Mouse (Mus musculus): Measurements from ENCODE around the gene Esrrg.

Esrrg gene

DNA sequence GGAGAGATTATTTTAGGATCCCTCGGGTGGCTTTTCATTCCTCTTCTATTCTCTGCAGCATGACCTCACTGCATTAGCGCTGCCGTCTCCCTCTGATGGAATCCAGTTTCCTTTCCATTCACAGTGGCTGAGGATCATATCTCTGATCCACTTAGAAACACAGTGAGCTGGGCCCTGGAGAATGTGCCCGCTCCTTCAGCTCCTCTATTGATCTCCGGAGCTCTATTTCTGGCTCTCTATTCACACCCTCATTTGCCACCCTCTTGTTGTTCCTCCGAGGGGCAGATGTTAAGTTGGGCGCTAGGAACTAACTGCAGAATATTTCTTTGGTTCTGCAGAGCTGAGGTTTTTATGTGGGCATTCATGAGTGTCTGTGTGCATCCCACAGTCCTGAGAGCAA is 228.3 kb downstream of the Esrrg start:
- no peak for DNase-seq

- DNase-seq: no peak
Measured at GRCm38 (mm10) chr1:187841629-187842028, 233.0 kb downstream of the Esrrg start.

- DNase-seq: no peak
Measured at GRCm38 (mm10) chr1:187842702-187843101, 234.1 kb downstream of the Esrrg start.

GRCm38 (mm10) chr1:187854148-187854547 is 245.6 kb downstream of the Esrrg start:
- DNase-seq: no peak

- DNase-seq: no peak
Measured at GRCm38 (mm10) chr1:187862339-187862738, 253.7 kb downstream of the Esrrg start.

- DNase-seq: no peak
Measured at GRCm38 (mm10) chr1:187868427-187868826, 259.8 kb downstream of the Esrrg start.

DNA sequence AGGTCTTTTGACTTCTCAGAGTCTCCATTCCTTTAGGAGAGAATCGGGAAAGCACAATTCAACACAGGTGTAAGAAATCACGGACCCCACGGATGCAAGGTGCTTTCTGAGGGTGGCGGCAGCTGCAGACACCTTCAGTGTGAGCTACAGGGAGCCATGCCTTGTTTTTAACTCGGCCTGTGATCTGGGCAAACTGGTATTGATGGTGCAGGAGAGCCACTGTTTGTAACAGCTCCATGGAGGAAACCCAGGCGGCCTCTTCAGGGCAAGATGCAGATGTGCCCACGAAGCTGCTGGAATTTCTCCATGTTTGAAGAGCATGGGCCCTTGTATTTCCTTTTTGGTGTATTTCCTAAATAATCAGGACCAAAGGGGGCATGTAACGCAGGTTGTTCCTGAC is 263.6 kb downstream of the Esrrg start:
- no peak for DNase-seq

- no peak for DNase-seq
Measured at GRCm38 (mm10) chr1:187872744-187873143, 264.2 kb downstream of the Esrrg start.

- no peak for DNase-seq
Measured at GRCm38 (mm10) chr1:187873770-187874169, 265.2 kb downstream of the Esrrg start.

GRCm38 (mm10) chr1:187887270-187887669 is 278.7 kb downstream of the Esrrg start:
- DNase-seq: no peak

DNA sequence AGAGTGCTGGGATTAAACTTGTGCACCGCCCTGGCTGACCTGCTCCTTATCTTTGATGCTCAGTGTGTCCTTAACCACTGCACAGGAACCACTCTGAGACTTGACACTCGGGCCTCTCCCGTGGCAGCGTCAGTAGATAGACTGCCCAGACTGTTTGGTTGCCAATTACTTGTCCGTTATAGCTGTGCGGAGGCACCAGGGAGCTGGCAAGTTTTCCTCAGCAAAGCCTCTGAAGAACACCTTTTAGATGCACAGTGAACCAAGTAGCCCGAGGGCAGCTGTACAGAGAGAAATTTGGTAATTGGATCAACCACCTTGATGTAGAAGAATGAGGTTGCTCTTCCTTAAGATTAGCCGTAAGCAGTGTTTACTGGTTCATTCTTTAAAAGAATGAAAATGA is 279.6 kb downstream of the Esrrg start:
- DNase-seq: no peak

GRCm38 (mm10) chr1:187889096-187889495 is 280.5 kb downstream of the Esrrg start:
- DNase-seq: no peak

- no peak for DNase-seq
Measured at GRCm38 (mm10) chr1:187891262-187891661, 282.7 kb downstream of the Esrrg start.

DNA sequence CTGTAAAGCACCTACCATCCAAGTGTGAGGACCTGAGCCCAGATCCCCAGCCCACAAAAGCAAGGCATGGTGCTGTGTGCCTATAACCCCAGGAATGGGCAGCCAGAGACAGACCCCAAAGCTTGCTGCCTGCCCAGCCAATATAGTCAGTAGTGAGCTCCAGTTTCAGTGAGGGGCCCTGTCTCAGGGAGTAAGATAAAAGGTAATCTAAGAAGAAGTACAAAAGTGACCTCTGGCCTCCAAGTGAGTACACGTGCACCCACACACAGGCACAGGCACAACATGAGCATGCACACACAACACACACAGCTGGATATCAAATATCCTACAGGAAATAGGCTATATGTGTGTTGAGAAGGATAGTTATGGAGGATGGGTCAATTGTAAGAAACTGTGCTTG is 286.9 kb downstream of the Esrrg start:
- DNase-seq: no peak

- no peak for DNase-seq
Measured at GRCm38 (mm10) chr1:187896291-187896690, 287.7 kb downstream of the Esrrg start.

GRCm38 (mm10) chr1:187896910-187897309 is 288.3 kb downstream of the Esrrg start:
- DNase-seq: no peak

DNA sequence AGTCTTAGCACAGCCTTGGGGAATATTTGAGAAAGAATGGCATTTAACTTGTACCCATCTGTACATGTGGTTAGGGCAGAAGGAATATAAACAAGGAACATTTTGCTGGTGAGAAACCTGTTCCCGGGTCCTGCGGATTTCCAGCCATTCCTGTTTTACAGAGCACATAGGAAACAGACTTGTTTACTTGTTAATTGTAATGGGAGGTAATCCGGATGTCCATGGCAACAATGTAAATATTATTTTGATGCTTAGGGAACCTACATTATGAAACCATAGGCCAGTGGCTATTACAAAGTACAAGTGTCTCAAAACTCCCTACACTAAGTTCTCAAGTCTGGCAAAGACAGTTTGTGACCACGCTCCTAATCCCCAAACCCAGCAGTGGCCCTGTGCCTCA is 290.9 kb downstream of the Esrrg start:
- DNase-seq: no peak

GRCm38 (mm10) chr1:187900756-187901155 is 292.2 kb downstream of the Esrrg start:
- DNase-seq: no peak

- DNase-seq: no peak
Measured at GRCm38 (mm10) chr1:187902176-187902575, 293.6 kb downstream of the Esrrg start.

- DNase-seq: no peak
Measured at GRCm38 (mm10) chr1:187904731-187905130, 296.1 kb downstream of the Esrrg start.

- no peak for DNase-seq
Measured at GRCm38 (mm10) chr1:187907407-187907806, 298.8 kb downstream of the Esrrg start.

DNA sequence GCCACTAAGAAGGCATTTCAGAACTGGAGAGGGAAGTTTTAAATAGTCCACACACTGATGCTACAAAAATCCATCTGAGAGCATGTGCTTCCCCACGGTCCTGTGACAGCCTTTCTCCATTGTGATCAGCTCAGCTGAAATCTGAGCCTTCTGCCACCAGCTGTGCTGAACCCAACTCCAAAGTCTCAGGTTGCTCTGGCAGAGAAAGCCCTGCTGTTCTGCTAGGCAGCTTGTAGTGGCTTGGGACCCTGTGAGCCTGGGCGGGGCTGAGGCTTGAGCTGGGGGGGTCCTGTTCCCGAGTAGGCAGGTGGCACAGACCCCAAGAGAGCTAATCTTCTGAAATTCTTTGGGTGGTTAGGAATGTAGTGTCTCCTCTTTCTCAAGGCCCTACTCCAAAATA is 299.3 kb downstream of the Esrrg start:
- DNase-seq: no peak

DNA sequence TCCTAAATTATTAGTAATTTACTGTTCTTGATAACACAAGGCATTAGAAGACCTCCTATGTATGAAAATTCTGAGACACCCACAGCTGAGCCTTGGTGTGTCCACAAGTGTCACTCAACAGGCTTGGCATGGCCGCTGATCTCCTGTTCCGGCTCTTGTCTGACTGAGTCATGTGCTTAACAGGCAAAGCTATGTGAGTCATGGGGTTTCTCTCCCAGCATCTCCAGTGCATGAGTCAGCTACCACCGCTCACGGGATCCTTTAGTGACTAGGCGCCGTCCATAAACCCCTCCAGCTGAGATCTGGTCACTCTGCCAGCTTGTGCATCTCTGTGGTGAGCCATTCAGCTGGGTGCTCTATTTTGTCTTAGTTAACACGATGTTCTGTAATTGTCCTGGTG is 302.1 kb downstream of the Esrrg start:
- DNase-seq: peak; percentile 8

GRCm38 (mm10) chr1:187911201-187911600 is 302.6 kb downstream of the Esrrg start:
- DNase-seq: no peak

- no peak for DNase-seq
Measured at GRCm38 (mm10) chr1:187918303-187918702, 309.7 kb downstream of the Esrrg start.

- DNase-seq: no peak
Measured at GRCm38 (mm10) chr1:187918939-187919338, 310.3 kb downstream of the Esrrg start.
